ENCODE assay signal across 12 mouse cellular contexts in genomic region chr3:95696360-95696759, GRCm38 (mm10). TPM values are rescaled to one million over a fixed set of nuclear protein-coding genes. Genes with fewer than 3 reads are reported as not detected.
A peak's percentile ranks its signal among the peaks of the same experiment; 100 is the strongest.
DNase-seq lines count a peak whose midpoint lies in the region; ATAC-seq lines count a peak whose summit lies in the region.
"Had no signal": no experiment of that assay in that cellular context is flagged by ENCODE, and none has a peak within 500 bp of the region (broad histone marks: within the 10 kb centered on the region; RNA-seq: fewer than 3 reads in every experiment).

No protein-coding gene starts in this region.

- no peaks in the 10 kb centered on the region for H3K27me3 ChIP-seq in stomach, embryonic 15.5 days (replicated peaks)
- H3K27me3 ChIP-seq: embryonic facial prominence, embryonic 12.5 days; limb, embryonic 12.5 days had no signal

- no peak overlapping the region for H3K4me2 ChIP-seq in stomach, embryonic 15.5 days
- H3K4me2 ChIP-seq: embryonic facial prominence, embryonic 12.5 days; limb, embryonic 12.5 days had no signal

- peaks cover 13% of the 10 kb centered on the region for H3K4me1 ChIP-seq in stomach, embryonic 15.5 days

- peak; percentile 47 for ATAC-seq in stomach, embryonic 15.5 days (ENCODE audit: insufficient read depth, low FRiP score, low read depth)

- H3K4me3 ChIP-seq in stomach, embryonic 15.5 days (replicated peaks): no peak overlapping the region
- H3K4me3 ChIP-seq: embryonic facial prominence, embryonic 12.5 days; limb, embryonic 12.5 days had no signal

- intact Hi-C loops in left cerebral cortex, postnatal 10 days (cut with DNase I): no loop called here

- 24% methylated on average over 7 of the region's 7 CpGs for WGBS in stomach, embryonic 15.5 days

- DNase-seq in adrenal gland, adult 8-10 months: peak; percentile 75
- DNase-seq in adrenal gland, postnatal 4 days (ENCODE audit: low spot score in 2 of 2): no peak
- DNase-seq in ovary, adult 18-20 months (ENCODE audit: low spot score): peak; percentile 51
- DNase-seq in ovary, postnatal 14 days (ENCODE audit: low spot score): no peak
- peak; percentile 42 for DNase-seq in kidney, postnatal 10 days
- no peak for DNase-seq in testis, postnatal 10 days (ENCODE audit: low spot score)
- no peak for DNase-seq in left cerebral cortex, postnatal 10 days (ENCODE audit: extremely low spot score in 1 of 2, low spot score in 2 of 2)
- DNase-seq: midbrain, embryonic 14.5 days; right cerebral cortex, postnatal 4 days had no signal

- 0 out of 2 replicates have a peak overlapping the region, but pooled peaks have one; percentile 26 for H3K27ac ChIP-seq in stomach, embryonic 15.5 days
- H3K27ac ChIP-seq: embryonic facial prominence, embryonic 12.5 days; limb, embryonic 12.5 days had no signal

- no peak overlapping the region for H3K9ac ChIP-seq in stomach, embryonic 15.5 days
- H3K9ac ChIP-seq: embryonic facial prominence, embryonic 12.5 days had no signal

- H3K36me3 ChIP-seq in stomach, embryonic 15.5 days: no peaks in the 10 kb centered on the region
- H3K36me3 ChIP-seq: embryonic facial prominence, embryonic 12.5 days had no signal

- H3K9me3 ChIP-seq in stomach, embryonic 15.5 days: no peaks in the 10 kb centered on the region
- H3K9me3 ChIP-seq: embryonic facial prominence, embryonic 12.5 days had no signal

RNA-seq across cellular contexts. Expression of gene Adamtsl4, which starts 8.6 kb away (rescaled TPM):
- total RNA-seq in adrenal gland, adult 8-10 months (2022): 10 to 100 TPM in 1 of 4 experiments, 1 to 10 TPM in 3; 4.3 to 10.2 (median 6.4) TPM
- 1 to 10 TPM; 7.5 to 8.1 TPM for total RNA-seq in adrenal gland, postnatal 4 days (2021)
- polyA plus RNA-seq in stomach, embryonic 15.5 days (2015; fragmentation: Nextera tagmentation; extraction: Ambion mirVana): 3.8 and 7.3 TPM in 2 replicates
- total RNA-seq in left cerebral cortex, postnatal 10 days (2021): 1 to 10 TPM in 1 of 2 experiments, under 1 TPM in 1; 0.73 to 1.3 TPM

RNA-seq across cellular contexts. Expression of gene Mcl1, which starts 37.8 kb away (rescaled TPM):
- 100 to 1,000 TPM; 177 to 189 (median 179) TPM for total RNA-seq in adrenal gland, adult 8-10 months (2022)
- 100 to 1,000 TPM; 151 to 152 TPM for total RNA-seq in adrenal gland, postnatal 4 days (2021)
- 54.1 and 57.7 TPM in 2 replicates for polyA plus RNA-seq in stomach, embryonic 15.5 days (2015; fragmentation: Nextera tagmentation; extraction: Ambion mirVana)
- 10 to 100 TPM; 62.2 to 63.0 TPM for total RNA-seq in left cerebral cortex, postnatal 10 days (2021)

RNA-seq across cellular contexts. Expression of gene Ecm1, which starts 43.0 kb away (rescaled TPM):
- 100 to 1,000 TPM; 619 to 722 (median 665) TPM for total RNA-seq in adrenal gland, adult 8-10 months (2022)
- 100 to 1,000 TPM; 205 to 241 TPM for total RNA-seq in adrenal gland, postnatal 4 days (2021)
- polyA plus RNA-seq in stomach, embryonic 15.5 days (2015; fragmentation: Nextera tagmentation; extraction: Ambion mirVana): 18.5 and 42.6 TPM in 2 replicates
- 10 to 100 TPM in 1 of 2 experiments, 1 to 10 TPM in 1; 6.6 to 12.9 TPM for total RNA-seq in left cerebral cortex, postnatal 10 days (2021)

Comparison
In these comparisons a context has a peak if more than half of its experiments do, and no peak if none do; other contexts are left out.
1. DNase-seq: peak in adrenal gland, adult 8-10 months (single experiment), ovary, adult 18-20 months (single experiment) and kidney, postnatal 10 days (single experiment); none in adrenal gland, postnatal 4 days (0 of 2), ovary, postnatal 14 days (single experiment), testis, postnatal 10 days (single experiment) and left cerebral cortex, postnatal 10 days (0 of 2).
2. RNA of gene Ecm1, which starts 43.0 kb away (total RNA-seq): 619 to 722 TPM in adrenal gland, adult 8-10 months and 205 to 241 TPM in adrenal gland, postnatal 4 days; 6.6 to 12.9 TPM in left cerebral cortex, postnatal 10 days; every median in the first group is over 10 times any median in the second.